Mouse (Mus musculus) heart, adult 2 months (tissue): Measurements from ENCODE around the gene Selenom. TPM values are rescaled to one million over a fixed set of nuclear protein-coding genes. Genes with fewer than 3 reads are reported as not detected.

Source experiments
- DNase-seq, 2 experiments: peaks; one replicate each; pipeline ENCODE4 v3.0.0; 2021
- H3K27ac ChIP-seq: fragments of 200-600 bp; 2 replicates; pipeline ENCODE4 v1.8.1; 2022
- H3K27me3 ChIP-seq: fragments of 200-500 bp; 2 replicates; pipeline ENCODE4 v1.6.1; 2012; ENCODE audit warnings: mild to moderate bottlenecking, low read length, inconsistent platforms, mixed read lengths; ENCODE audit not compliant: control insufficient read depth, insufficient read depth
- H3K36me3 ChIP-seq: fragments of 200-500 bp; 2 replicates; pipeline ENCODE4 v1.6.1; 2012; ENCODE audit warnings: low read length, inconsistent platforms; ENCODE audit not compliant: control insufficient read depth, insufficient read depth
- H3K4me1 ChIP-seq: fragments of 200-500 bp; 2 replicates; pipeline ENCODE4 v1.6.1; 2011; ENCODE audit warnings: low read length; ENCODE audit not compliant: control insufficient read depth, insufficient read depth
- H3K4me3 ChIP-seq: fragments of 200-600 bp; 2 replicates; pipeline ENCODE4 v1.8.1; 2022
- H3K79me2 ChIP-seq: fragments of 200-500 bp; replicated peaks from 2 replicates; pipeline ENCODE4 v1.6.1; 2012; ENCODE audit warnings: mild to moderate bottlenecking, inconsistent platforms, low read length, moderate library complexity, mixed read lengths; ENCODE audit not compliant: control insufficient read depth, insufficient read depth
- H3K9ac ChIP-seq: fragments of 200-500 bp; 2 replicates; pipeline ENCODE4 v1.6.1; 2012; ENCODE audit warnings: low read depth, mild to moderate bottlenecking, control low read depth, inconsistent platforms, low read length, mixed read lengths
- CTCF ChIP-seq: fragments of 200-600 bp; IDR thresholded peaks from 2 replicates; pipeline ENCODE4 v1.8.1; 2022; ENCODE audit warnings: antibody characterized with exemption, mild to moderate bottlenecking, moderate library complexity
- EP300 ChIP-seq: fragments of 200-500 bp; IDR thresholded peaks from 2 replicates; pipeline ENCODE4 v1.6.1; 2011; ENCODE audit warnings: low read depth, low read length, control low read depth; ENCODE audit not compliant: insufficient read depth
- POLR2A ChIP-seq: fragments of 200-500 bp; IDR thresholded peaks from 2 replicates; pipeline ENCODE4 v1.6.1; 2011; ENCODE audit warnings: mild to moderate bottlenecking, low read depth, low read length, control low read depth; ENCODE audit not compliant: insufficient read depth
- WGBS: fragments of 180-500 bp; shearing (Covaris S2); methylation state at CpG from one replicate; pipeline ENCODE4 v1.1.7; 2018; 5-methylcytosine and 5-hydroxymethylcytosine counted together
- intact Hi-C: fragments of 180-260 bp; cut with DNase I; formaldehyde crosslinking; loops from one replicate; pipeline ENCODE4 v1.15.1; 2025
- polyA plus RNA-seq: library from polyadenylated mRNA; depleted of rRNA; stranded (reverse); fragments of >200 nt; gene quantifications from 2 replicates; pipeline ENCODE4 v1.2.3, GENCODE M21; 2012
- total RNA-seq, 2 experiments: library from RNA; stranded (reverse); gene quantifications; 2 replicates each; pipeline ENCODE4 v1.2.3; 2021

Gene Selenom
- total and polyA plus RNA-seq, 3 experiments: 41.7 to 78.3 (median 42.8) TPM

GRCm38 (mm10) chr11:3515637-3516036 lies 1.2 kb downstream of the Selenom start:
- Histone ChIP-seq H3K27me3 (no peaks in the 10 kb centered on the region), H3K4me1 (peaks cover 7% of the 10 kb centered on the region), H3K9ac (peak overlapping the region; percentile 31), H3K27ac (peak overlapping the region; percentile 81), H3K4me3 (peak overlapping the region; percentile 79), H3K36me3 (no peaks in the 10 kb centered on the region; the same call in 1 of the 2 replicates), H3K79me2 (no peaks in the 10 kb centered on the region)
- peak in 1 of 2 experiments; percentile 40 for DNase-seq
- TF ChIP-seq POLR2A: no peak
- no peak for TF ChIP-seq EP300
- no peak for TF ChIP-seq CTCF
- 54% methylated on average over 4 of the region's 4 CpGs for WGBS
- intact Hi-C loops: loop anchor here (5.0 to 10.0 kb wide), 2 partner anchors 132 to 171 kb away; partner anchors contain the start of gene Morc2a

GRCm38 (mm10) chr11:3516121-3516520 lies 1.6 kb downstream of the Selenom start:
- intact Hi-C loops: loop anchor here (5.0 to 10.0 kb wide), 2 partner anchors 131 to 171 kb away; partner anchors contain the start of gene Morc2a
- H3K4me1 ChIP-seq: peaks cover 7% of the 10 kb centered on the region
- no peak overlapping the region; the same call in 1 of the 2 replicates for H3K4me3 ChIP-seq
- H3K27me3 ChIP-seq: no peaks in the 10 kb centered on the region
- no peak for DNase-seq
- H3K9ac ChIP-seq: no peak overlapping the region
- H3K27ac ChIP-seq: peak overlapping the region; percentile 17
- TF ChIP-seq CTCF (no peak), EP300 (no peak), POLR2A (no peak)
- 72% methylated on average over 5 of the region's 5 CpGs for WGBS
- H3K79me2 ChIP-seq: no peaks in the 10 kb centered on the region
- no peaks in the 10 kb centered on the region; the same call in 1 of the 2 replicates for H3K36me3 ChIP-seq

GRCm38 (mm10) chr11:3516859-3517845 lies 2.7 kb downstream of the Selenom start:
- no peaks in the 10 kb centered on the region for H3K27me3 ChIP-seq
- whole genome bisulfite sequencing: 6% methylated on average over 50 of the region's 50 CpGs
- peak in 1 of 2 experiments; percentile 61 for DNase-seq
- peak overlapping the region; percentile 25; the same call in 1 of the 2 replicates for H3K9ac ChIP-seq
- intact Hi-C loops: loop anchor here (5.0 to 10.0 kb wide), 2 partner anchors 130 to 172 kb away; partner anchors contain the start of gene Morc2a
- peak overlapping the region; percentile 16; the same call in 1 of the 2 replicates for H3K4me3 ChIP-seq
- H3K27ac ChIP-seq: no peak overlapping the region
- no peak for TF ChIP-seq CTCF
- TF ChIP-seq EP300: peak; percentile 83; the same call in 1 of the 2 replicates
- TF ChIP-seq POLR2A: peak; percentile 49
- H3K36me3 ChIP-seq: no peaks in the 10 kb centered on the region; the same call in 1 of the 2 replicates
- peaks cover 8% of the 10 kb centered on the region for H3K4me1 ChIP-seq
- H3K79me2 ChIP-seq: no peaks in the 10 kb centered on the region

GRCm38 (mm10) chr11:3517846-3518732 lies 3.6 kb downstream of the Selenom start:
- TF ChIP-seq POLR2A (peak; percentile 8; the same call in 1 of the 2 replicates), EP300 (0 out of 2 replicates have a peak, but pooled peaks have one; percentile 15), CTCF (no peak)
- DNase-seq: peak in 1 of 2 experiments; percentile 42
- WGBS: 32% methylated on average over 13 of the region's 13 CpGs
- Histone ChIP-seq H3K9ac (peak overlapping the region; percentile 25; the same call in 1 of the 2 replicates), H3K27ac (no peak overlapping the region; the same call in 1 of the 2 replicates), H3K4me1 (peaks cover 8% of the 10 kb centered on the region), H3K4me3 (no peak overlapping the region), H3K36me3 (peaks cover 2% of the 10 kb centered on the region), H3K79me2 (no peaks in the 10 kb centered on the region), H3K27me3 (no peaks in the 10 kb centered on the region)
- intact Hi-C loops: loop anchor here (5.0 to 10.0 kb wide), 2 partner anchors 129 to 173 kb away; partner anchors contain the start of gene Morc2a

DNA sequence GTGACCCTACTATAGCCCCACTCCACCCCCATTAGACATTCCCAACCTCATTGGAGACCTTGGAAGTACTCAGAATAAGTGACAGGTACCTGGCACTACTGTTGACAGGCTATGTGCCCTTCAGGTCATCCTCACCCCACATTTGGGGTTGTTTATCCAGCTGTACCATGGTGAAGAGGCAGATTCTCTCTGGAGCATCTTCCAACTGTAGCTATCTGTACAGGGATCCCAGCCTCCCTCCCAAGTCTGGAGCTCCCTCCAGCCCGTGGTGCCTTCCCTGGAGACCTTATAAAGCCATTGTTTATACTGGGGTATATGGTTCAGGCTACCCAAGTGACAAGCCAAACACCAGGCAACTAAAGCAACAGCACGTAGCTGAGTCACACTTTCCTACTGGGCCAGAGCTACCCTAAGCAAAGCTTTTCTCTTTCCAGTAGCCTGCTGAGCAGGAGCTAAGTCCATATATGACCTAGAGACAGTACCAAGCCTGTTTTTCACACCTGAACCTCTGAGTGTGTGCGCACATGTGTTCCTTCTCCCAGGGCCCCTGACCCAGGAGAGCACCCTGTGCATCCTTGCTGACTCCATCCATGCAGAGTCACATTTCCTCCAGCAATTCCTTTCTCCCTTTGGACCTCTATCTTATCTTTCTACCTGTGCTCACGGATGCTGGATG lies 4.7 kb downstream of the Selenom start:
- Histone ChIP-seq H3K36me3 (peaks cover 2% of the 10 kb centered on the region), H3K4me3 (no peak overlapping the region), H3K27me3 (no peaks in the 10 kb centered on the region), H3K79me2 (no peaks in the 10 kb centered on the region), H3K4me1 (peaks cover 8% of the 10 kb centered on the region), H3K27ac (no peak overlapping the region; the same call in 1 of the 2 replicates), H3K9ac (no peak overlapping the region)
- peak in 1 of 2 experiments; percentile 22 for DNase-seq
- WGBS: 45% methylated on average over 4 of the region's 4 CpGs
- intact Hi-C loops: loop anchor here (5.0 to 10.0 kb wide), 2 partner anchors 128 to 174 kb away; partner anchors contain the start of gene Morc2a
- TF ChIP-seq EP300: 0 out of 2 replicates have a peak, but pooled peaks have one; percentile 22
- TF ChIP-seq CTCF: no peak
- no peak for TF ChIP-seq POLR2A
